Mouse (Mus musculus): ENCODE results near the gene Pgm5.

The Pgm5 gene

DNA sequence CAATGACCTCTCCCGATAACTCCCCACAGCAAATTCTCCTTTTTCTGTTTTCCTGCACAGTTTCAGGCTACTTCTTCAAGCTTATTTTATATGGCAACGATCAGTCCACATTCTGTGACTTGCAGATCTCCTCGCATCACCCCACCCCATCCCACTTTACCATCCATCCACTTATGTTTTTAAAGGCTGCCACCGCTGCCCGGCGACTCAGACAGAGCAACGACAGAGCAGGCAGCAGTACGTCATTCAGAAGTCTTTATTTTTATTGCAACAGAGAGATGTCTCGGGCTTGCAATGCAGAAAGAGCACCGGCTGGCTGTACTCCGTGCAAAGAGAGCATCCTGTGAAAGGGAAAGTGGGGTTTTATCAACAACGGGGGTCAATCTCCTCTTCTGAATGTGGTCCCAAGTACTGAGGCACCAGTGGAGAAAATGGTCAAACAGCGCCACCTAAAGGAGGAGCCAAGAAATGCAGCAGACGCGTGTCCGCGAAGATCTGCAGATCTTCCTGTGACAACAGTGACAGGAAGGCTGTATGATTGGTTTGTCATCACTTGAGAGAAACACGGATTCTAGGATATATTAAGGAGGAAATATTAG is 9.5 kb upstream of the Pgm5 start:
- peak; percentile 91 for DNase-seq (ENCODE audit: extremely low spot score, low spot score)

DNA sequence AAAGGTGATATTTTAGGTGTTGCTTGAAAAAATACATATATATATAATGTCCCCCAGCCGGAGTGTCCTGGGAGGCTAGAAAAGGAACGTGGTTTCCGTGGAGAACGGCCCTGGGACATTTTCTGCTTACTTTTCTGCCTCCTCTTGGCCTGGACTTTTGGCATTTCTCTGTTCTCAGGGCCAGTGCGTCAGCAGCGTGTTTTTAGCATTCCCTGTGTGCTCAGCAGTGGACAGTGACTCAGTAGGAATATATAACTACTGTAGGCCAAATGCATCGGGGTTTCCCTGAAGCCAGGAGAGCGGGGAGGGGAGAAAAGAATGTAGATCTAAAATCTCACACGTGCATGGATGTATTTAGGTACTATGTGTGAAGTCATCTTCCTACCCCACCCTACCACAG is 3.8 kb upstream of the Pgm5 start:
- DNase-seq (ENCODE audit: extremely low spot score, low spot score): no peak

DNA sequence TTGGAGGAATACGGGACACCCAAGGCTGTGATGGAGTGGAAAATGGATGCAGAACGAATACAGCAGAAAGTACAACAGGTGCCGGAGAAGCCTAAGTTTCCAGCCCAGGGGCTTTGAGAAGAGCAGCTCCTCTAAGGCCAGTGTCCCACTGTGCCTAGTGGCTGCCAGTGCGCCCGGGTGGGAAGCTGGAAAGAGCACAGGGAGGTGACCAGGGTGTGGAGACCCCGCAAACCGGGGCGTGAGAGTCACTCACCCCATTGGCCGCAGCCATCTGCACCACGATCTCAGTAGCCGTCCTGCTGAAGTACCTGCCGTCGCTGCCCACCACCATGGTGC is 411 bp downstream of the Pgm5 start:
- DNase-seq (ENCODE audit: extremely low spot score, low spot score): no peak

DNA sequence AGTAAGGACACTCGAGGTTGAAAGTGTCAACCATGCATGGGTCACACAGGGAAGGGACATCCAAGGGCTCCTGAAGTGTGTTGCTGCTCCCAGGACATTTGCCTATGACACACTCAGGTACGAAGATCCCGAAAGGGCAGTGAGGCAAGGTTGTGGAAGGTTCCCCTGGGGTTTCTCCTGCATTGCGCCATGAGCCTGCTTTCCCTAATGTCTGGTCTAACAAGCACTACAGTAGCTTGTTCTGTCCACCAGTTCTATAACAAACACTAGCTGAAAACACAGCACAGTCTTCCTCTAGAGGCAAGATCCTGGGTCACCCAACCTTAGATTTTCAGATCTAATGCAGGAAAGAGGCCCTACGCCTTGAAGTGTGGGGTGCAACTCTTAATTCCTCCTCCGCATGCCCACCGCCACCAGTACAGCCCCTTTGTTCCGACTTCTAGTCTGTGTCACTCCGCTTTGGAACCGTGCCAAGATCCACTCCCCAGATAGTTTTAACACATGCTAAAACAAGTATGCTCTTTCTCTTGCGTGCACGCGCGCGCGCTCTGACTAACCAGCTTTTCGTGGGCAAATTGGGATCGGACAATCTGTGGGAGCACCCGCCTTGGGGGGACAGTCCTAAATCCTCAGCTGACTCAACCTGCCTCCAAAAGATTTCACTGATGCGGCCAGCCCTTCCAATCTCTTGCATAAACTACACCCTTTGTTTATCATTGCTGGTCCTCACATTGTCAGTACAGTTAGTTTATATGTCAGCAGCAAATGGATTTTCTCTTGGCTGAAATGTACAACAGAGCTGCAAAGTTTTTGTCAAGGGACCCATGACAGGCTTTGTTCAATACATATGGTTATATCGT is 10.0 kb downstream of the Pgm5 start:
- no peak for DNase-seq (ENCODE audit: extremely low spot score, low spot score)

DNA sequence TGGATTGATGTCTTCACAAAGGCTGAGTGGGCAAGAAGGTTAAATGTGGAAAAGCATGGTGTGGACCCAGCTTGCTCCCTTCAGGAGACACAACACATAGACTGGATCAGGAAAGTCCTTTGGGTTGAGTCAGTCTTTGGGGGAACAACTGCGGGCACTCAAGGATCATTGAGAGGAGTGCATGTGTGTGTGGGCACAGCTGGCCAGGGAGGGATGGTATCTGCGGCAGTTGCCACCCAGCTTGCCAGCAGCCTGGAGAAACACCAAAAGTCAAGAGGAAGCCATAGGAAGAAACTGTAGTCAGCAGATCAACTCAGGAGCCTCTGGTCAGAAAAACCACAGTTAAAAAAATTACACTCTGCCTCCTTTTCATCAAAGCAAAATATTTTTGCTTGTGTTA is 12.8 kb downstream of the Pgm5 start:
- no peak for DNase-seq (ENCODE audit: extremely low spot score, low spot score)

DNA sequence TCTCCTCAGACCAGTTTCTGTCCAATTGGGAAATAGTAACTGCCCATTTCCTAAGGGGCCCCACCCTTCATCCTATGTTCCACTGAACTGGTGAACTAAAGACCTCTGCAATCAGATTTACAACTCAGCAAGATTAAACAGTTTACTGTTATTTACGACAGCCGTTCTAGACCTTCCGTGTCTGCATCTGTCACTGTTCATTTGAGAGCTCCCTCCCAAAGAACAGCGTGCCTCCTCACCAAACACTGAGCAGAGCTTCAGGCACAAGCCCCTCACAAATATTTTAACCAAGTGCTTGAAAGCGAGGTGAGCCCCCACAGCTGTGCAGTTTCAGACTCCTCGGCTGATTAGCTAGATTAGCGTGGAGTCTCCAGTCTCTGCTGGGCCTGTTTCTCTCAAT is 13.3 kb downstream of the Pgm5 start:
- no peak for DNase-seq (ENCODE audit: extremely low spot score, low spot score)

DNA sequence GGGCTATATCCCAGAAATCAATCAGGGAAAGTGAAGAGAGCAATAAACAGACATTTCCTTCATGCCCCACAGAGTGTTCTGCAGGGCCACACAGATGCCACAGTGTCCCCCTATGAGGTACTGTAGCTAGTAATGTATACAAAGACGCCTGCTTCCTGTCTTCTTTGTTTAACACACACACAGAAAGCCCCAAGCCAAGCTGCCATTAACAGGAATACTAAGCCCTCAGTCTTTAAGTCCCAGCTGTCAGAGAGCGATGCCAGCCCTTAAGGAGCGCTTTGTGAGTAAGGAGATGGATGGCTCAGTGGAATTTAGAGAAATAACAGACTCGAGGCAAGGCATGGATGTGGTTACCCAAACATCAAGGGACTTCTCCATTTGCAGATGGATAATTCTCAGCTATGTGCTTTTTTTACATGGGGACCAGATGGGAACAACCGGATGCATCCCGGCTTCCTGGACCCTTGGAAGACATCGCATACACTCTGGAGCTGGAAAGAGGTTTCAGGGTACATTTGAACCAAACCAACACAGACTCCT is 16.6 kb downstream of the Pgm5 start:
- DNase-seq (ENCODE audit: extremely low spot score, low spot score): peak; percentile 53

DNA sequence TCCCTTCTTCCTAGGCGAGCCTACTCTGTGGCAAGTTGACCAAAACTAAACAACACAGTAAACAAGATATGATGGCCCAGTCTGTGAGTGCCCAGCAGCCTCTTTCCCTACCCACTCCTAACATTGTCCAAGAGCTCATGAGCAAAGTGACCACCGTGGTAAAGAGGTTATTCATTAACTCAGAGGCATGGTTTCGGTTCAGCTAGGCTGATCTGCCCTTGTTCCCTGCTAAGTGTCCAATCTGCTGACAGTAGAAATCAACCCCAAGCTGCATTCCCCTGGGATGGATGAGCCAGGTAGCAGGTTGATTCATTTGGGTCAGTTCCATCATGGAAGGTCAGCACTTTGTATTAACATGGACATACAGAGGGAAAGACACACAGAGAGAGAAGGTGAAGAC is 19.6 kb downstream of the Pgm5 start:
- no peak for DNase-seq (ENCODE audit: extremely low spot score, low spot score)

DNA sequence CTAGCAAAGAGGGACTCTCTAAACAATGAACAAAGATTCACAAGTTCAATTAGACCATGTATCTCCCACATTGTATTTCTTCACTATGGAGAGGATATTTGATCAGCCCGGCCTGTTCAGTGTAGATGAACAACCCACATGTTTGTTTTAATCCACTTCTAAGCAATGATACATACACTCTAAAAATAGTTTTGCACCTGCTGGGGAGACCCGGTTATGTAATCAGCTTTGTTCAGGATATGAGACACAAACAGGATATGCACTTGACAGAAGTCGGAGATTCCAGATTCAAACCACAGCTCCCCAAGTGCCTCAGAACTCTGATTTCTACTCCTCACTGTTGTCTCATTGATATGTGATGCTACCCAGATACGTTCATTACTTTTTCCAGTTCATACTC is 37.1 kb downstream of the Pgm5 start:
- DNase-seq (ENCODE audit: extremely low spot score, low spot score): no peak

DNA sequence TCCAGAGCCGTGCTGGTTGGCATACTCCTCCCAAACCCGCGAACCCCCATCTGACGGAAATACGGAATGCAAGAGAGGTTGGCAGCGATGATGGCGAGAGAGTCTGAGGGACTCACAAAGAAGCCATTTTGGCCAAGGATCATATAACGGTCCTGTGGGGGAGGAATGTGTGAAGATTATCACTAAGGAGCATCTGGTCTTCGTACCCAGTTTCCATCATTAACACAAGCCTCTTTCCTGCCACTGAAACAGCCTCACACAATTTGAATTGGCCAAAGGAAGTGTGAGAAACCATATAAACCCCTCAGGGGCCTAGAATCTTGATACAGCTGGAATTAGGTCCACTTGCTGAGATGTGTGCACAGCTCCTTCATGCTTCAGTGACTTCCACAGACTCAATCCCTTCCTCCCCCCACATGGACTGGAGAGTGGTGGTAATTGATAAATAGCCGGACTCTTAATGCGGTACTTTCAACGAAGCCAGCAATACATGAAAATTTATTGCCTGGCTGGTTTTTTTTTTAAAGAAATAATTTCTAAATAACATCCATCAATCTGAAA is 45.9 kb downstream of the Pgm5 start:
- DNase-seq (ENCODE audit: extremely low spot score, low spot score): no peak

DNA sequence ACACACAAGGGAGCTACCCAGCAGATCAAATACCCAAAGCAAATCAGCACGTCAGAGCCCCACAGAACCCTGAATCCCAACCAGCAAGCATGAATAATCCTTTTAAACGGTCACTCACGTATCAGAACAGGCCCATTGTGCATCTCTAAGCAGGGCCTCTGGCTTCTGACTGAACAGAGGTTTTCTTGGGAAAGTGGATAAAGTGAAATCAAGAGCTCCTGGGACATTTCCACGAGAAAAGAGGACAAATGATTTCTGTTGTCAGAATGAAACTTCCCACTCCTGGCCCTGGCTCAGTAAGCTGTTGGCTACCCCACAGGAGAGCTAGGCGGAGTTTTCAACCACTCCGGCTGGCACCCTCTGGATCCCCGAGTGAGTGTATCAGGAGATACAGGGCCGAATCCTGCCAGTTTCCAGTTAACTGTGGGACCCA is 48.8 kb downstream of the Pgm5 start:
- peak; percentile 23 for DNase-seq (ENCODE audit: extremely low spot score, low spot score)

DNA sequence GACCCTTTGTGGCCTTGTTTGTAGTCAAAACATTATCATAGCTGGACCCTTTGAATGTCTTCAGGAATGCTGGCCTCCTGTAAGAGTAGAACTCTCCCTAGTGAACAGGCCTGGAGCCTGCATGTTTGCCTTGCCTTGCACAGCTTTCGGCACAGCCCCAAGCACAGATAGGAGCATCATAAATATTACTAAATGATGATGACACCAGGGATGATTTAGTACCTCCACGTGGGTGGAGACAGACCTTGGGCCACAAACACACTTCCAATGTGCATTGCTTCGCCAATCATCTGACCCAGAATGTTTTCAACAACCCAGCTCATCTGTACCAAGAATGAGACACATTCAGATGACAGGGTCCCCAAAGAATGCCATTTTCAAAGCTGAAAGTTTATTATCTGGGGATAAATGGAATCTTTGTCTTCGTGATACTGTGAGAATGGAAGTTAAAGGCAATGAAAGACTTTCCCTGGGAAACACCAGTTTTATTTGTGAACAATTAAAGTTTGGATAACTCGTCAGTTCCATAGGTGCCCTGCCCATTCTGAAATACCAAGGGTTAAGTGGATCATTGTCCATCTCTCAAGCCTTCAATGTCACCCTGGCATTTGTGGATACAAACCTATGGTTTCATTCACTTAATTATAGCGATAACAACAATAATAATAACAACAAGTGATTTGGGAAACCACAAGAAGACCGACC is 49.4 kb downstream of the Pgm5 start:
- no peak for DNase-seq (ENCODE audit: extremely low spot score, low spot score)

DNA sequence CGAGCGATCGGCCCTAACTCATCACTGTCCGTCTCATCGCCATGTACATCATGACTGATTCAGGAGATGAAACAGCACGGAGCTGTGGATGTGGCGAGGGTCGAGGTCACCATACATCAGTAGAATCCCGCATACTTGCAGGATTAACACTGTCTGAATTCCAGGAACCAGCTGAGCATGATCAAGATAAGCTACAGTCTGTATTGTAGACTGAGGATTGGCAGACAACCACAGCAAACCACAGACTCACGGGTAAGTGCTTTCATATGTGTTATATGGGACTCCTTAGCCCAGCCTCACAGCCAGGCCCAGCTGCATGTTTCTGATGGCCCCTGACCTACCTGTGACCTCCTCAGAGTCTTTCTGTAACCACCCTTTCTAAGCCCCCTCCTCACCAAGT is 50.2 kb downstream of the Pgm5 start:
- DNase-seq (ENCODE audit: extremely low spot score, low spot score): peak; percentile 37

DNA sequence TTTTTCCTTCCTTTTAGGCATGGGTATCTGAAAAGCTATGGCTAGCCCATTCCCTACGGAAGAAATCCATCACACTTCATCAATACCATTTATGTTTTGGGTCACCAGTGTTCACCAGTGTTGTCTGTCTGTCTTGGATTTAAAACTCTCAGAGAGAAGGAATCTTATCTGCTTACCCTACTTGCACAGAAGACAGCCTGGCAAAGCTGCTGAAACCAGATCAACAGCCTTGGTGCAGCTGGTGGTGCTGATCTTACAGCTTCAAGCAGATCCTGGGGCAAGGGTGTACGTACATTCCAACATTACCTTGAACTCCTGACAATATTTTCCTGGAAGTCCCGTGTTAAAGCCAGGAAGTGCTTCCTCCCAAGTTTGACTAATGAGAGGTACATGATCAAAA is 55.6 kb downstream of the Pgm5 start:
- no peak for DNase-seq (ENCODE audit: extremely low spot score, low spot score)

DNA sequence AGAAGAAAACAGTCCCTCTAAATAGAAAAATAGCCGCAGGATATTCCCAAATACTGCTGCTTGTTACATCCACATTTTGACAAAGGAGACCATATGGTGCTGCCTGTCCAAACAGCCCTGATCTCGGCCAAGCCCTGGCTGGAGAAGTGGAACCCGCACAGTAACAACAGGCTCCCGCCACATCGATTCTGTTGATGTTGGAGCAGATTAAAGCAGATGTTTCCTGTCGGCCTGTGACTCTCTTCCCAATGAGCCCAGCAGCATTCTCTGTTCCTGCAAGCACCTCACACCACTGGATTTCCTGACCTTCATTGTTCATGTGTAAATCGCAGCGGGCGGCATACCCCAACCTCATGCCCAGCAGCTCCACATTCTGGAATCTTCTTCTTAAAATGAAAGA is 64.0 kb downstream of the Pgm5 start:
- peak; percentile 21 for DNase-seq (ENCODE audit: extremely low spot score, low spot score)

DNA sequence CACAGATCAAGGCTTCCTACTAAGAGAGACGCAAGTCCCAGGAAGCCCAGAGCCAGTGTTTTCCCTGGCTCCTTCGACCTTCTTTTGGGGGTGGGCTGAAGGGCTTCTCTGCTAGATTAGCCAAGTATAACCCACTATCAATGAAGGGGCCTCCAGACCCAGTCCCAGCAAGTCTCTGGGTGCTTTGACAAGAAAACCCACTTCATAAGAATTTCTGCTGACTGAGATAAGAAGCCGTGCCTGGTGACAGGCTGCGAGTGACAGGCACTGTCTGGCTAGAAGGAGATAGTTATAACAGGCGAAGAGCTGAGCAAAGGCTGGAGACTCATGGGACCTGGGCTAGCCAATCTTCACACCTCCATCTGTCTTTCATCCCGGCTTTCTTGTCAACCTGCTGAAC is 67.3 kb downstream of the Pgm5 start:
- DNase-seq (ENCODE audit: extremely low spot score, low spot score): no peak

DNA sequence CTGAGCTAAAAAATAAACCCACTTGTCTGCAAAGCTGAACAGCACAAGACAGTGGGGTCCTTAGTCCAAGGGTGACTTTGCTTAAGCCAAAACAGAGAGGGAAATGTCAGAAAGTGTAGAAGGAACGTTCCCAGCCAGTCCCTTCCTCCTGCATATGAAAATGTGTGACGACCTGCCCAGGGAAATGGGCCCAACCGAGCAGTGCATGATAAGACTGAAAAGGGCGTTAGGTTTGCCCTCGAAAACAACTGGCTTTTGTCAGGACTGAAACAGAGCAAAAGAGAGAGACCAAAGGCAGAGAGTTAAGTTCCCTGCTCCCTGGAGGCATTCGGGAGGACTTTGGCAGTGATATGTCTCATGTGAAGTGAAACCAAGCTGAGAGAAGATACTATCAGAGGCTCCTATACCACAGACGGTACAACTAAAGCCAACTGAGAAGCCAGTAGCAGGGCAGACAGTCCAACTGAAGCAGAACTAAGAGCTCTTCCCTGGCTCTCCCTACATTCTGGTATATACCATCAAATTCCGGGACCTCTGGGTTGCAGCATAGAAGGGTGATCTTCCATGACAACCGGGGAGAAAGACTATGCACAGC is 68.0 kb downstream of the Pgm5 start:
- no peak for DNase-seq (ENCODE audit: extremely low spot score, low spot score)

DNA sequence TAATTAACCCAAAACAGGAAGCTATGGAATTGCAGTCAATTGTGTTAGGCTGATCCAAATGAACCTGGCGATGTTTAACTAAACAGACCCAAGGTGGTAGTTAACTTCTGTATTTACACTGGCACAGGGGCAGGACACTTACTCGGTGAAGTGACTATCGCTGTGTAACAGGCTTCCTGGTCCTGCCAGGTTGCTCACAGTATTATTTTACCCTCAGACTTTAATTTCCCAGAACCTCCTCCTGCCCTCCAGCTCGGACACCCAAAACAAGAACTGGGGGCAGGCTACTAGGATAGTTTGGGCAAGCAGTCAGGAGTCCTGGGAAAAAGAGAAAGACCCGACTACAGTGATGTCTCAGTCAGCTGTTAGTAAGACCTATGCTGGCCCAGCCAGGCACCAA is 68.8 kb downstream of the Pgm5 start:
- no peak for DNase-seq (ENCODE audit: extremely low spot score, low spot score)

DNA sequence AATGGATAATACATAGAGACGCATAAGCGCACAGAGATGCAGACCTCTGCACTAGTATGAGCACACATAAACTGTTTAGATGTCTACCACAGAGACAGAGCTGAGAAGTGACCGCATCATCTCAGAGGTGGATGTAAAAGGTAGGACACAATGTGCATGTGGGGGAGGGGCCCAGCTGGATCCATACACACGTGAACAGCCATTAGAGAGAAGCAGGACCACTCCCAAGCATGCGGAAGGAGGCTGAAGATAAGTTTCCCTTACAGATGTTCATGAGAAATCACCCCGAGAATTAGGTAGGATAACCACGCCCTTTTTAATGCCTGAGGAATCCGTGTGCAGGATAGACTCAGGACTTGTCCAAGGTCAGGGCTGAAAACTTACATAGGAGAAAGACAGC is 75.8 kb downstream of the Pgm5 start:
- no peak for DNase-seq (ENCODE audit: extremely low spot score, low spot score)

DNA sequence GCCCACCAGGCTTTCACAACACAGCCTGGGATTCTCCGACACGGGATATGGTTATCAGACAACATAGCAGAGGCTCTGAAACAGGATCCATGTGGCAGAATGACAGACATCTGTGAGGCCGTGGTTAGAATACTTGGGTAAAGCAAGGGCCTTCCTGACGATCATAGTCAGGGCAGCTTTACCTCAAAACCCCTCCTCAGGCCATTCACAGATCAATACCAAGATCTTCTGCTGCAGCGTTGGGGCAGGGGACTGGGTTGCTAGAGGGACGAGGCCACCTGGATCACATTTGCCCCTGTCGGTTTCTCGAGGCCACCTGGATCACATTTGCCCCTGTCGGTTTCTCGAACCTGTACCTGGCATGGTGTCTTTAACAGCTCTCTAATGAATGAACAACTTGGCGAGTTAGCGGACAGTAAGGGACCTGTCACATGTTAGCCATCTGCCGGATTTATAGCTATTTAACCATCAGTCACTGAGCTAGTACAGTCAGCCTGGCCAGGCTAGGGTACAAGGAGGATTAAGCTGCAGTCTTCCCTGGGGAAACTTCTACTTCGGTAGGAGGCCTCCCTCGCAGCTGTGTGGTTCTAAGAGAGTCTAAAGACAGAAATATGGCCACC is 76.5 kb downstream of the Pgm5 start:
- peak; percentile 39 for DNase-seq (ENCODE audit: extremely low spot score, low spot score)

DNA sequence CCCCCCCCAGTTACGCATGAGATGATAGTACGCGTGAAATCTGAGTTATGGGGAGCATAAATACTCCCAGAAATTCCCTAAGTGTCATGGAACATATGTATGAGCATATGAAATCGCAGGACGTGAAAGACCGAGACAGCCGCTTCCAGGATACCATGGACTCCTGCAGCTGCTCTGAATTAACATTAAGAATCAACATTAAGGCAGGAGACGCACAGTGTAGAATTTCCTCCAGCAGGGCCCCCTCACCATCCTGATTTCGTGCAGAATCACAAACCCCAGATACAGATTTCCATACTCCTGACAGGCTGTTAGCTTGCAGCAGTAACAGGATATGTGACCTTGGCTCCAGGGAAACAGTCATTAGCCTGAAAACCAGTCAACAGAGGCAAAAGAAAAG is 77.9 kb downstream of the Pgm5 start:
- DNase-seq (ENCODE audit: extremely low spot score, low spot score): no peak
